Mouse (Mus musculus) neural tube, embryonic 12.5 days (tissue): ENCODE results near the gene Dpep1. TPM values are rescaled to one million over a fixed set of nuclear protein-coding genes. Genes with fewer than 3 reads are reported as not detected.

ENCODE experiments used
- ATAC-seq: fragments of 200-750 bp; cut with Nextera tagmentation; 2 replicates; pipeline ENCODE4 v1.8.0; 2017; ENCODE audit warnings: low read depth, mild to moderate bottlenecking, moderate TSS enrichment, moderate library complexity; ENCODE audit not compliant: low FRiP score
- H3K27ac ChIP-seq: fragments of 300-500 bp; sonication (generic); 2 replicates; pipeline ENCODE4 v1.5.1; 2016
- H3K27me3 ChIP-seq: fragments of 300-500 bp; sonication (generic); replicated peaks from 2 replicates; pipeline ENCODE4 v1.6.1; 2016; ENCODE audit warnings: mild to moderate bottlenecking
- H3K36me3 ChIP-seq: fragments of 300-500 bp; sonication (generic); 2 replicates; pipeline ENCODE4 v1.6.1; 2016; ENCODE audit warnings: mild to moderate bottlenecking
- H3K4me1 ChIP-seq: fragments of 300-500 bp; sonication (generic); 2 replicates; pipeline ENCODE4 v1.6.1; 2016
- H3K4me2 ChIP-seq: fragments of 300-500 bp; sonication (generic); replicated peaks from 2 replicates; pipeline ENCODE4 v1.6.1; 2016; ENCODE audit warnings: mild to moderate bottlenecking
- H3K4me3 ChIP-seq: fragments of 300-500 bp; sonication (generic); 2 replicates; pipeline ENCODE4 v1.5.1; 2016
- H3K9ac ChIP-seq: fragments of 300-500 bp; sonication (generic); 2 replicates; pipeline ENCODE4 v1.6.1; 2016; ENCODE audit warnings: mild to moderate bottlenecking
- H3K9me3 ChIP-seq: fragments of 300-500 bp; sonication (generic); 2 replicates; pipeline ENCODE4 v1.6.1; 2016; ENCODE audit warnings: mild to moderate bottlenecking
- WGBS: fragments of 180-500 bp; shearing (Covaris S2); methylation state at CpG from one replicate; pipeline ENCODE4 v1.1.7; 2016; 5-methylcytosine and 5-hydroxymethylcytosine counted together
- polyA plus RNA-seq: library from polyadenylated mRNA; unstranded; fragments of >200 nt; fragmentation: Nextera tagmentation; extraction: Ambion mirVana; gene quantifications from 2 replicates; pipeline ENCODE4 v1.2.1, GENCODE M21; 2016

Gene Dpep1
- 0.33 and 0.37 TPM in 2 replicates for polyA plus RNA-seq

DNA sequence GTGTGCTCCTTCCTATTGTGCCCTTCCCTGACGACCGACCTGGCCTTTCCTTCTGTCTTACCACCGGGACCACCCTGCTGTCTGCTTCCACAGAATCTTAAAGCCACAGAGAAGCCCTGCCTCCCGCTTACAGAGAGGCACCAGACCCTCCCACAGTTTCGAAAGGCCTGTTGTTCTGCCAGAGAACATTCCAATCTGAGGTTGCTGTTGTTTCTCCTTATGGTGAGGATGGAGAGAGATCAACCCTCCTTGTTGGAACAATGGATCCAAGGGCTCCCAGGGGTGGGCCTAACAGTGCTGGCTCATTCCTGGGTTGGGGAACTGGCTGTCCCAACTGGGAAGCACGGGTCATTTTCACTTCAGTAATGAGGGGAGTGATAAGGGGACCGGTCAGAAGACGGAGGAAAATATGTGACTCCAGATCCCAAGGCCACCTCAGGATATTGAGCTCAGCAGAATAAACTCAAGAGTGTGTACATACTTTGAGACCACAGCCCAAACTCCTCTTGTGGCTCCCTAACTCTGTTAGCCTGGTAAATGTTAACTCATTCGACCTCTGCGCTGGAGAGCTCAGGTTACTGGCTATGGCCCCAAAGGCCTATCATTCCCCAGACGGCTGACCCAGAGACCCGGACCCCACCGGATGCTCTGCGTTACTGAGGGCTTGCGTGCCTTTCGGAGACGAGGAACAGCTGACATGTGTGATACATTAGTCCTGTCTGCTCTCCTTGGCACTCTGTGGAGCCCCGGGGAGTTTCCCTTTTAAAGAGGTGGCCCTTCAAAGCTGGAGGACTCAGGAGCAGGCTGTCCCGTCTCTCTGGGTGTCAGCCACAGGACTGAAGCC is at the start of gene Dpep1:
Dpep1 (plus strand) TSS at position 677 of the 844 bp plus-strand sequence.
- H3K36me3 ChIP-seq = no peaks in the 10 kb centered on the region
- H3K9ac ChIP-seq = no peak within 1 kb of the TSS
- no peak within 1 kb of the TSS for H3K27ac ChIP-seq
- no peaks in the 10 kb centered on the region for H3K9me3 ChIP-seq
- 0 out of 2 replicates have a peak, but pooled peaks cover 7% of the 10 kb centered on the region for H3K4me1 ChIP-seq
- 51% methylated on average over 19 of the region's 19 CpGs for WGBS
- ATAC-seq = no peak
- H3K27me3 ChIP-seq = no peaks in the 10 kb centered on the region
- H3K4me3 ChIP-seq = no peak within 1 kb of the TSS
- H3K4me2 ChIP-seq = no peak within 1 kb of the TSS

DNA sequence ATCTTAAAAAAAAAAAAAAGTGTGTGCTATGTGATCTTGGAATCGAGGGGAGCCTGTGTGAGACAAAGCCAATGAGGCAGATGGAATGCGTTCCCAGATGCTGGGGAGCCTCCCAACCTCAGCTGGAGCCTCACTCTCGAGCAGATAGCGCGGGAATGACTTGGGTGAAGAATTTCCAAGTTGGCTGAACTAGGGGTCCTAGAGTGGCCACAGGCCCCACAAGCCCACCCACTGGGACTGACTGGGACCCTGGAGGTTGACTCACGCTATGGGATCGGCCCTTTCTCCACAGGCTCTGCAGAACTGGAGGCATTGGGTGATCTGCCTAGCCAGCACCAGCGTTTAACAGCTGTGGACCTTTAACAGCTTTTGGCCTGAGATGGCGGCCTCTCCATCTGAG is 49.8 kb upstream of the Dpep1 start:
- Histone ChIP-seq H3K9ac (no peak overlapping the region), H3K27me3 (0 out of 2 replicates have a peak, but pooled peaks cover 4% of the 10 kb centered on the region), H3K27ac (no peak overlapping the region), H3K36me3 (no peaks in the 10 kb centered on the region), H3K4me2 (no peak overlapping the region), H3K9me3 (0 out of 2 replicates have a peak, but pooled peaks cover 3% of the 10 kb centered on the region), H3K4me1 (peaks cover 24% of the 10 kb centered on the region), H3K4me3 (no peak overlapping the region)
- 81% methylated on average over 9 of the region's 9 CpGs for WGBS
- no peak for ATAC-seq

DNA sequence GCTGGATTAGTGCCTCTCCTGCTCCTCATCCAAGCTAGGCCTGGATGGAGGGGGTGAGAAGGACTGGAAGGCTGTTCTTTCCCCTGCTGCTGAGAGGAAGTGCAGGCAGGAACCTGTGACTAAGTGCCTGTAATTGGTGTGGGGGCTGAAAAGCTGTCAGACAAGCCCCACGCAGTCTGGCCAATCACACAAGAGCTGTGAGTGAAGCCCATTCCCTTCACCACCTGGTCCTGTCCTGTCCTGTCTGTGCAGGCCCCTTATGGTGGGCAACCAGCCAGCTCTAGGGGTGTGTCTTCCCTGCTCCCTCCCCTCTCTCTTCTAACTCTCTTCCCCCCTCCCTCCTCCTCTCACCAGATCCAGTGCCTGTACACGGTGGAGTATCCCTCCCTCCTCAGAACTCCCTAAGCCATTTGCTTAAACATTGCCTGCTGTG is 48.4 kb upstream of the Dpep1 start:
- no peaks in the 10 kb centered on the region for H3K36me3 ChIP-seq
- H3K4me2 ChIP-seq = no peak overlapping the region
- H3K27me3 ChIP-seq = 0 out of 2 replicates have a peak, but pooled peaks cover 4% of the 10 kb centered on the region
- peaks cover 24% of the 10 kb centered on the region for H3K4me1 ChIP-seq
- ATAC-seq = peak; percentile 74
- H3K9me3 ChIP-seq = 0 out of 2 replicates have a peak, but pooled peaks cover 3% of the 10 kb centered on the region
- no peak overlapping the region for H3K9ac ChIP-seq
- H3K4me3 ChIP-seq = no peak overlapping the region
- 11% methylated on average over 2 of the region's 2 CpGs for WGBS
- no peak overlapping the region for H3K27ac ChIP-seq

DNA sequence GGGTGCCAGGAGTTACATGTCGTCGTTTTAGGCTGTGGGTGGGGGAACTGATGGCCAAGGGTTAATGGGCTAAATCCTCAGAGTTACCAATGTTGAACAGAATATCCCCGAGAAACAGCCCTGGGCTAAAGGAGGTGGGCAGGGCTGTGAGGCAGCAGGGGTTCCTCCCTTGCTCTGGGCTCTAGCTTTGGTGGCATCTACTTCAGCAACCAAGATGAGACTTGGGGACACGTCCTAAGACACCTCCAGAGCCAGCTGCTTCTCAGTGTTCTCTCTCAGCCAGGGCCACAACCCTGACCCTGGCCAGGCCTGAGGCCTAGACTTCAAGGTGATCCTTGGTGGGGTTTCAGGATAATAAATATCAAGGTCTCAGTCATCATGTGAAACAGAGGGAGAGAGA is 47.3 kb upstream of the Dpep1 start:
- 63% methylated on average over 4 of the region's 4 CpGs for WGBS
- no peak for ATAC-seq
- Histone ChIP-seq H3K4me1 (peaks cover 24% of the 10 kb centered on the region), H3K27me3 (0 out of 2 replicates have a peak, but pooled peaks cover 3% of the 10 kb centered on the region), H3K4me2 (no peak overlapping the region), H3K9ac (no peak overlapping the region), H3K9me3 (no peaks in the 10 kb centered on the region), H3K36me3 (no peaks in the 10 kb centered on the region), H3K27ac (no peak overlapping the region), H3K4me3 (no peak overlapping the region)

DNA sequence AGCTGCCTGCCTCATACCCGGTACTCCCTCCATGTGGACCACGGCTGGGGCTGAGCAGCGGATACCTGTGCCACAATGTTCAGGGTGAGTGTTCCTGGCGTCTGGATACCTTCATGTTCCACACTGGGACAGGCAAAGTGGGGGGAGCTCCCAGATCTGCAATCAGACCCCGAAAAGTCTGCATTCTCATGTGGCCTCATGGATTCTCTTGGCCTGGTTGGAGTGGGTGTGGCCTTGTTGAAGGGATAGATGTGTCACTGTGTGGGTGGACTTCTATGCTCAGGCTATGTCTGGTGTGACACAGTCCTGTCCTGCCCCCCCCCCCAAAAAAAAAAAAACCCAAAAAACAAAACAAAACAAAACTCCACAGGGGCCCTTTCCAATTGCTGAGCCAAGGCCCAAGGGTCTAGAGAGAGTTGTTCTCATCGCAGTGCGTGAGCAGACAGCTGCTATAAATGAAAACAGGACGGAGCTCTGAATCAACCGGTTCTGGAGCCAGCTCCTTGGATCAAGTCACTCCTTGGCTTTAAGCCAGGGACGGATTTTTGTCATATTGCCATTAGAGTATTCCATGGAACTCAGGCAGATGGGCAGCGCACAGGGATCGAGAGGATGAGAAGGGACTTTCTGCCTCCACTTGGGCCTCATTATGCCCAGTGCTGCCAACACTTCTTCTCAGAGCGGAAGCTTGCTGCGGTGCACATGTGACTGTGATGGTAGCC is 44.1 kb upstream of the Dpep1 start:
- Histone ChIP-seq H3K27ac (no peak overlapping the region), H3K4me1 (peaks cover 11% of the 10 kb centered on the region), H3K27me3 (no peaks in the 10 kb centered on the region), H3K4me3 (no peak overlapping the region), H3K36me3 (no peaks in the 10 kb centered on the region), H3K4me2 (no peak overlapping the region), H3K9me3 (no peaks in the 10 kb centered on the region), H3K9ac (no peak overlapping the region)
- ATAC-seq = no peak
- WGBS = 85% methylated on average over 14 of the region's 14 CpGs

DNA sequence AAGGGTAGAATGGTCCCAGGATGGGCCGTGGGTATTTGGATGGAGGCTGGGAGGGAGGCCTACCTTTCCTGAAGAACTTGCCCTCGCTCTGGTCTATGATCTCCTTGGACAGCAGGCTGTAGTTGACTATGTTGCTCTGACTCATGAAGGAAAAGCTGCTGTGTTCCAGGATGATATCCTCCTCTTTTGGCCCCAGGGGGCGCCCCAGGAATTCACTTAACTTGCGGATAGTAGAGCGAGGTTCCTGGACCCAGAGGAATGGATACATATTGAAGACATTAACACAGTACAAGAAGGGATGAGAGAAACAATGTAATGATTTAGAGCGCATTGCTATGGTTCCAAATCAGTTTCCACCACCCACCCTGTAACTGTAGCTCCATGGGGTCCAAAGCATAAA is 40.8 kb upstream of the Dpep1 start:
- Histone ChIP-seq H3K27ac (no peak overlapping the region), H3K4me3 (no peak overlapping the region), H3K4me1 (no peaks in the 10 kb centered on the region), H3K27me3 (no peaks in the 10 kb centered on the region), H3K36me3 (no peaks in the 10 kb centered on the region), H3K4me2 (no peak overlapping the region), H3K9me3 (no peaks in the 10 kb centered on the region), H3K9ac (no peak overlapping the region)
- WGBS = 53% methylated on average over 6 of the region's 6 CpGs
- no peak for ATAC-seq

DNA sequence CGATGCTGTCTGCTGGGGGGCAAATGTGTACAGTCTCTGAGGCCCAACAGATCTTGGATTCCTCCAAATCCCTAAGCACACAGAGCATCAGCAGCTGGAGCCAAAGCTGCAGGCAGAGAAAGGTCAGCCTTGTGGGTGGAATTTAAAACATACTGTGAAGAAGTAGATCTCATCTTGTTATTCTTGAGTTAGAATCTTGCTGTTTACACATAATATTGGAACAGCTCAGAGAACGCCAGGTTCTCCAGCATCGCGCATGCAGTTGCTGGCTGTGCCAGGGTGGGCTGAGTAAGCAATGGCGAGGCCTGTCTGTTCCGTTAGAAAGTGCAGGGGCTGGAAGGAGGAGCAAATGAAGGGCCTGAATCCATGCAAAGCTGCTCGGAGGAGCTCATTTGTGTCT is 39.7 kb upstream of the Dpep1 start:
- H3K27me3 ChIP-seq = no peaks in the 10 kb centered on the region
- H3K27ac ChIP-seq = no peak overlapping the region
- H3K36me3 ChIP-seq = no peaks in the 10 kb centered on the region
- no peaks in the 10 kb centered on the region for H3K4me1 ChIP-seq
- H3K9me3 ChIP-seq = no peaks in the 10 kb centered on the region
- H3K9ac ChIP-seq = no peak overlapping the region
- ATAC-seq = no peak
- no peak overlapping the region for H3K4me2 ChIP-seq
- 87% methylated on average over 7 of the region's 7 CpGs for WGBS
- no peak overlapping the region for H3K4me3 ChIP-seq

DNA sequence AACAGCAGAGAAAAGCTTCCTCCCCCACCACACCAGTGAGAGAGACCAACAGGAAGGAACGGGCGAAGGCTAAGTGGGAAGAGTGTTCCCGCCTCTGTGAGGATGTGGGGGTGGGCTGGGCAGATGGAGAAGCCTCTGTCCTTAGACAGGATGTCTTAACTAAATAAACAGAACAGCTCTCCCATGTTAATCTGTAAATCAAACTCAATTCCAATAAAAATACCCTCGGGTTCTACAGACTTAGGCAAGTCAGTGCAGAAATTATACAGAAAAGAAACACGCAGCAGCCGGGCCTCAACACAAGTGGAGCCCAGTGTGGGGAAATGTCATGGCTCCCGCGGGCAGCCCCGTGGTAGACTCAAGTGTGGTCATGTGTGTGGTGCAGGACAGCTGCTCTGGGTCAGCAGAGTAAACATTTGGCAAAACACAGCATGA is 35.3 kb upstream of the Dpep1 start:
- Histone ChIP-seq H3K9ac (no peak overlapping the region), H3K4me1 (no peaks in the 10 kb centered on the region), H3K4me3 (no peak overlapping the region), H3K27me3 (no peaks in the 10 kb centered on the region), H3K4me2 (no peak overlapping the region), H3K27ac (no peak overlapping the region), H3K9me3 (no peaks in the 10 kb centered on the region), H3K36me3 (no peaks in the 10 kb centered on the region)
- ATAC-seq = no peak
- 69% methylated on average over 9 of the region's 9 CpGs for WGBS

DNA sequence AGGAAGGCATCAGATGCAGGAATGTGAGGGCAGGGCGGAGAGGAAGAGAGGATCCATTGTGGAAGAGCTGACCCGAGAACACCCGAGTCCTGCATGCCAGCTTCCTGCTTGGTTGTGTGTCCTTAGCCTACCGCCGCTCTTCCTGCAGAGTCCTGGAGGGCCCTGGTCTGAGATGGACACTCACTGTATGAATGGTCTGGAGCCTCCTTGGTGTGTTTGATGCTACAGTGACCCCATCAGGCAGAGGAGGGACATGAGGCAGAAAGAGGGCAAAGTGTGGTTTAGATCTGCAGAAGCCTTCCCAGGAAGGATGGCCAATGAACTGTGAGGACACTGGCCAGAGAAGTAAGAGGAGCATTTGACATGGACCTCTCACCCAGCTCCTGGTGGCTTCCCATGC is 30.9 kb upstream of the Dpep1 start:
- Histone ChIP-seq H3K36me3 (no peaks in the 10 kb centered on the region), H3K27me3 (no peaks in the 10 kb centered on the region), H3K4me3 (no peak overlapping the region), H3K9ac (no peak overlapping the region), H3K9me3 (no peaks in the 10 kb centered on the region), H3K4me2 (no peak overlapping the region), H3K4me1 (no peaks in the 10 kb centered on the region), H3K27ac (no peak overlapping the region)
- no peak for ATAC-seq
- WGBS = 77% methylated on average over 5 of the region's 5 CpGs

DNA sequence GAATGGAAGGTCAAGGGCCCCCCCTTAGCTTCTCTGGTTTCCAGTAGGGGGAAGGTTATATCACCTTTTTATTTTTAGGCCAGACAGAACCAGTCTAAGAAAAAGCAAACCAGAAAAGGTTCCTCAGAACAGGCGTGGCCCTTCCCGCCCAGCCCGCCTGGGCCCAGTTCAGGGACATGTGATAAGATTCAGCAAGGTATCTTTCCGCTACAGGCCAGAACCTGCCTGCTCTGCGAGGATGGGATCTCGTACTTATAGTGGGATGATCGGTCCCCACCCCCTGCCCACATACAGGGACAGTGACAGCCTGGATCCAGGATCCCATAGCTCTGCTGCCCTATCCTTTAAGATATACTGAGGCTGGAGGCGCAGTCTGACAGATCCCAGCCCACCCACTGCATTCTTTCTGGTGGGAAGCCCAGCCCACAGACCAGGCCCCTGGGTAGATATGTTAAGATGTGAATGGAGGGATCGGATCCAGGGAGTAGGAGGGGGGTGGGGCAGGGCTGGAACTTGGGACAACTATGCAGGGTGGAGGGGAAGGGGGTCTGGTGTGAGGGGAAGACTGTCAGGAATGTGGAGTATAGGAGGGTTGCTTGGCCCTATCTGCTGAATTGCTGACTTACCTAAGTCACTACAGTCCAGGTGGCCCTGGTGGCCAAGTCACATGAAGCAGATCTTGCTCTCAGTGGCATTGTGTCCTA is 29.8 kb upstream of the Dpep1 start:
- Histone ChIP-seq H3K36me3 (no peaks in the 10 kb centered on the region), H3K9ac (no peak overlapping the region), H3K9me3 (no peaks in the 10 kb centered on the region), H3K4me1 (no peaks in the 10 kb centered on the region), H3K27me3 (no peaks in the 10 kb centered on the region), H3K4me2 (no peak overlapping the region), H3K27ac (no peak overlapping the region), H3K4me3 (no peak overlapping the region)
- ATAC-seq = no peak
- 86% methylated on average over 9 of the region's 9 CpGs for WGBS

DNA sequence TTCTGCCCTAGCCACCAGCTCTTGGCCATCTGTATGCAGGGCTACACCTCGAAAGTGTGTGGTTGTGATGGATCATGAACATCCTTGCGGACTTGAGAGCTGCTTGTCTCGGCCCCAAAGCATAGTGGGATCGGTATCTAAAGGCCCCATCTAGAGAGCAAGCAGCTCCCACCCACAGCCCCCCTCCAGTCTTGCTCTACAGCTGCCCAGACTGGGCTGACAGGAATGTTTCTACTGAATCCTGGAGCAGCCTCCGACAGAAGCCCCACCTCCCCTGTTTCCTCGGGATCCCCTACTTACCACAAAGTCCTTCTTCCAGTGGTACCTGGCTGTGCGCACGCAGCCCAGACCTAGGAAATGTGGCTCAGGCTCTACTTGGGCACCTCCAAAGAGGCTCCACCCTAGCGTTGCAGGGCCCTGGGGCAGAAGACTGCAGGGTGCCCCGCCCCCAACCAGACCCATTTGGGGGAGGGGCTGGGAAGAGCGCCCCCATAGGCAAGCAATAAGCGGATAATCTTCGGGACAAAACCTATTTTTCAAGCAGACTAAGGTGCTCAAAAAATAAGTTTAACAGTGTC is 28.1 kb upstream of the Dpep1 start, which contains the start of gene Sult5a1:
Sult5a1 (minus strand) TSS at position 428 of the 578 bp plus-strand sequence.
- H3K4me2 ChIP-seq = peak within 1 kb of the TSS; percentile 36
- H3K27me3 ChIP-seq = no peaks in the 10 kb centered on the region
- H3K4me1 ChIP-seq = no peaks in the 10 kb centered on the region
- 35% methylated on average over 13 of the region's 13 CpGs for WGBS
- no peak within 1 kb of the TSS for H3K9ac ChIP-seq
- H3K36me3 ChIP-seq = no peaks in the 10 kb centered on the region
- no peaks in the 10 kb centered on the region for H3K9me3 ChIP-seq
- ATAC-seq = no peak
- no peak within 1 kb of the TSS for H3K27ac ChIP-seq
- no peak within 1 kb of the TSS for H3K4me3 ChIP-seq
